Mouse (Mus musculus) megakaryocyte, embryonic 14.5 days (primary cell): Measurements from ENCODE around the gene Tnrc6a.

Source experiments
- FLI1 ChIP-seq: IDR thresholded peaks from 2 replicates; pipeline ENCODE4 v1.6.1; 2012; ENCODE audit warnings: low read length, inconsistent platforms, mixed read lengths
- GATA1 ChIP-seq: IDR thresholded peaks from 3 replicates; pipeline ENCODE4 v1.6.1; 2012; ENCODE audit warnings: mixed read lengths, low read length, inconsistent platforms, borderline replicate concordance

DNA sequence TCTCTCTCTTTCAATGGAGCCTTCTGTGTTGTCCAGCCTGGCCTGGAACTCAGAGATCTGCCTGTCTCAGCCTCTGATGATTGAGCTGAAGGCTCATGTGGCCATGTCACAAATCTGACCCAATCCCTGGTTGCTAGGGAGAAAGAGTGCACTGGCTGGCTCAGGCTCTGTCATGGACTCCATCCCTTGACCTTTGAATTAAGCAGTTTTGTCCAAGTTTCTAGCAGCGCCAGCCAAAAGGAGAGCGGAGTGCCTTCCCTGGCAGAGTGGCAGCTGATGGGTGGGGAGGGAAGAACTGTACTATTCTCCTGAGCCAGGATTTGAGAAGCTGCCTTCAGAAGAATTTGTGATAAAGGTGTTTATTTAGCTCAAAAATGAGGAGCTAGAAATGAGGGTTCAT is 17.4 kb upstream of the Tnrc6a start:
- TF ChIP-seq GATA1 (no peak), FLI1 (no peak)
